Mouse (Mus musculus) testis, adult 2 months (tissue): ENCODE data around the gene Dxo. TPM values are rescaled to one million over a fixed set of nuclear protein-coding genes. Genes with fewer than 3 reads are reported as not detected.
"Not testable (repeated sequence)": the region's sequence is repeated elsewhere in the genome, so short reads cannot be mapped to it uniquely, and the experiment has no call there.

Experiments used
- H3K27ac ChIP-seq: fragments of 200-500 bp; 2 replicates; pipeline ENCODE4 v1.5.1; 2012; ENCODE audit warnings: low read depth, low read length; ENCODE audit not compliant: control insufficient read depth, insufficient read depth
- H3K27me3 ChIP-seq: fragments of 200-500 bp; 2 replicates; pipeline ENCODE4 v1.6.1; 2012; ENCODE audit warnings: mild to moderate bottlenecking, low read length, moderate library complexity; ENCODE audit not compliant: control insufficient read depth, insufficient read depth
- H3K36me3 ChIP-seq: fragments of 200-500 bp; 2 replicates; pipeline ENCODE4 v1.6.1; 2012; ENCODE audit warnings: mild to moderate bottlenecking, low read length; ENCODE audit not compliant: control insufficient read depth, insufficient read depth
- H3K4me1 ChIP-seq: fragments of 200-500 bp; 2 replicates; pipeline ENCODE4 v1.6.1; 2012; ENCODE audit warnings: low read length; ENCODE audit not compliant: control insufficient read depth, insufficient read depth
- H3K4me3 ChIP-seq: fragments of 200-500 bp; 2 replicates; pipeline ENCODE4 v1.5.1; 2012; ENCODE audit warnings: low read depth, mild to moderate bottlenecking, low read length, moderate library complexity, mixed read lengths; ENCODE audit not compliant: control insufficient read depth
- CTCF ChIP-seq: fragments of 200-500 bp; IDR thresholded peaks from 2 replicates; pipeline ENCODE4 v1.5.1; 2012; ENCODE audit warnings: low read depth, mild to moderate bottlenecking, inconsistent platforms, low read length, moderate library complexity; ENCODE audit not compliant: control insufficient read depth, insufficient read depth, insufficient replicate concordance
- POLR2A ChIP-seq: fragments of 200-500 bp; IDR thresholded peaks from 2 replicates; pipeline ENCODE4 v1.6.1; 2012; ENCODE audit warnings: low read depth, mild to moderate bottlenecking, inconsistent platforms, low read length, moderate library complexity; ENCODE audit not compliant: control insufficient read depth
- polyA plus RNA-seq: library from polyadenylated mRNA; depleted of rRNA; stranded (reverse); fragments of >200 nt; gene quantifications from 2 replicates; pipeline ENCODE4 v1.2.3, GENCODE M21; 2012

The Dxo gene
- polyA plus RNA-seq, 1 experiment, result 51.3 TPM

DNA sequence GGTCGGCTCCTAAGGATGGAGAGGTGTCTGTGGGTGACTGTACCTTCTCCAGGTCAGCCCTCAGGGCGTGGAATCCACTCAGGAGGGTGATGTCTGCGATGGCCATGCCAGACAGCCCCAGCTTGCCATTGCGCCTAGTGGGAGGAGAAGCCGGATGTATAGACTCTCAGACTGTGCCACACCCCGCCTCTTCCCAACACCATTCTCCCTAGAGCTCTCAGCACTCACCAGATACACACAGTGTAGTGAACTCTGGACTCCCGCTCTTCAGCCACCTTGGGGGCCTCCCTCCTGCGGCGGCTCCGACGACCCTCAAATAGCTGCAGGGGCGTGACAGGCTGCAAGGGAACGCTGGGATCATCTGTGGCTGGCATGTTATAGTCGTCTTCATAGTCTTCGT lies 25.5 kb upstream of the Dxo start:
- H3K4me1 ChIP-seq, result peaks cover 4% of the 10 kb centered on the region
- no peak for TF ChIP-seq POLR2A
- no peak for TF ChIP-seq CTCF
- no peak overlapping the region for H3K4me3 ChIP-seq
- no peak overlapping the region for H3K27ac ChIP-seq
- no peaks in the 10 kb centered on the region for H3K27me3 ChIP-seq
- no peaks in the 10 kb centered on the region for H3K36me3 ChIP-seq

- peak; percentile 61 for TF ChIP-seq CTCF
- H3K27me3 ChIP-seq, H3K27ac ChIP-seq, H3K4me3 ChIP-seq, H3K36me3 ChIP-seq, H3K4me1 ChIP-seq: not testable (repeated sequence)
These were observed 23.1 kb upstream of the Dxo start for GRCm38 (mm10) chr17:34813747-34814146.

DNA sequence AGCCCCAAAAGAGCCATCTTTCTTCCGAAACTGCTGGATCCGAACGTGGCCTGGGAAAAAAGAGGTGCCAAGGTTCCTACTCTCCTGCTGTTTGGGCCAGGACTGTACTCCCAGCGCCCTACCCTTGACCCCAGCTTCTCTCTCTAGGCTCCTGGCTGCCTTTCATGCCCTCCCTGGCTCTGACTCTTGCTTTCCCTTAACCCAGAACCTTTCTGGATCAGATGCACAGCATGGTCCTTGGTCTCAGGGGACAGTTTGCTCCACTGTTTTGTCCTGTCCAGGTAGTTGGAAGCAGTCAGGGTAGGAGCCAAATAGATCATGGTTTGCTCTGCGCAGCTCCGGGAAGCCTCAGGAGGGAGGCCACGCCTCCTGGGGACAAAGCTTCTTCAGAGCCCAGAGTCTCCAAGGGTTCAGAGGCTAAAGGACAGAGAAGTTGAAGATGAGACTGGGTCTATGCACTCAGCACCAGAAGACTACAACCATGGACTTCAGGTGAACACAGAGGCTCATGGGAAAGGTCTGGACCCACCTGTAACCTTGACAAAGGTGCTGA lies 21.9 kb upstream of the Dxo start:
- TF ChIP-seq POLR2A, result no peak
- TF ChIP-seq CTCF, result no peak
- H3K4me1 ChIP-seq, result peaks cover 4% of the 10 kb centered on the region
- H3K4me3 ChIP-seq, result no peak overlapping the region
- H3K36me3 ChIP-seq, result no peaks in the 10 kb centered on the region
- H3K27me3 ChIP-seq, result no peaks in the 10 kb centered on the region
- H3K27ac ChIP-seq, result no peak overlapping the region

DNA sequence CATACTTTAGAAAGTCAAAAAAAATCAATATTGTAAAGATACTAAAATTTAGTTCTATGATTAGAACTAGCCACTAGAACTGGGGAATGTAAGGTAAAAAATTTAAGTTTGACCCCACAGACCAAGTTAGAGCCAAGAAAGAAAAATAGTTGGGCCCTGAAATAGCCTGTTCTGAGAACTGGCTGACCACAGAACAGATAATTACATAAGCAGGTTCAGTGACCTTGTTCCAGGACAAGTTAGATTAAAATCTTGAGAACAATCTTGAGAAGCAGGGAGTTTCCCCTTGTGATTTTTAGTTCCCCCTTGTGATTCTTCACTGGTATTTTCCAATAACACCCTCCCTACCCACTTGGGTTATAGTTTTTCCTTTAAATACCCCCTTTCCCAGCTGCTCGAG lies 6.0 kb upstream of the Dxo start:
- H3K27ac ChIP-seq, H3K4me3 ChIP-seq, H3K4me1 ChIP-seq, H3K27me3 ChIP-seq, H3K36me3 ChIP-seq: not testable (repeated sequence)

DNA sequence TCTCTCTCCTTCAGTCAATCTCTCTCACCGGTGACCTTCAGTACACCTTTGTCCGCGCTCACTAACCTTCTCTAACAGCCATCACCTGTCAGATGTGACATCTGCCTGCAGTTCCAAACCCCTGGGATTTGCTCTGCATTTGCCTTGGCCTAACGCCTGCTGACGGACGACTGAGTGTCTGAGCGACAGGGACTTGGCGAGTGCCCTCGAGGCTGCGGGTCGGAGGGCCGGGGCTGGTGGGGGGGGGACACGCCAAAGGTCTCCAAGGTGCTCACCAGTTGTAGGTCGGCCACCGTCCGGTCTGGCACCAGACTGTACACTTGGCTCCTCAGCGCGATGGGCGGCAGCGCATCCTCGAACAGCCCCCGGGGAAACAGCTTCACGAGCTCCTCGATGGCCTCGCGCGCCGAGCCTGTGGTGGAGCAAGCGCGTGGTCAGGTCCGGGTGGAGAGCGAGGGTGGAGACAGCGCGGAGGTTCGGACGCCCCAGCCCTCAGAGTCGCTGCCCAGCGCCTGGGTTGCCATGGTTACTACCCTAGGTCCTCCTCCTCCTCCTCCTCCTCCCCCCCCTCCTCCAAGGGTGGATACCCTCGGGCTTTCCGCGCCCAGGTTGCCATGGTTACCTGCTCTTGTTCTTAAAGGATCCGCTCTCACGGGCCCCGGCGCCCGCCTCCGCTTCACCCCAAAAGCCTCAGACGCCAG lies 514 bp upstream of the Dxo start:
- no peaks in the 10 kb centered on the region for H3K27me3 ChIP-seq
- H3K4me1 ChIP-seq, result peaks cover 14% of the 10 kb centered on the region
- TF ChIP-seq CTCF, result no peak
- no peak for TF ChIP-seq POLR2A
- peaks cover 1% of the 10 kb centered on the region; the same call in 1 of the 2 replicates for H3K36me3 ChIP-seq
- peak overlapping the region; percentile 99 for H3K4me3 ChIP-seq
- H3K27ac ChIP-seq, result peak overlapping the region; percentile 82

DNA sequence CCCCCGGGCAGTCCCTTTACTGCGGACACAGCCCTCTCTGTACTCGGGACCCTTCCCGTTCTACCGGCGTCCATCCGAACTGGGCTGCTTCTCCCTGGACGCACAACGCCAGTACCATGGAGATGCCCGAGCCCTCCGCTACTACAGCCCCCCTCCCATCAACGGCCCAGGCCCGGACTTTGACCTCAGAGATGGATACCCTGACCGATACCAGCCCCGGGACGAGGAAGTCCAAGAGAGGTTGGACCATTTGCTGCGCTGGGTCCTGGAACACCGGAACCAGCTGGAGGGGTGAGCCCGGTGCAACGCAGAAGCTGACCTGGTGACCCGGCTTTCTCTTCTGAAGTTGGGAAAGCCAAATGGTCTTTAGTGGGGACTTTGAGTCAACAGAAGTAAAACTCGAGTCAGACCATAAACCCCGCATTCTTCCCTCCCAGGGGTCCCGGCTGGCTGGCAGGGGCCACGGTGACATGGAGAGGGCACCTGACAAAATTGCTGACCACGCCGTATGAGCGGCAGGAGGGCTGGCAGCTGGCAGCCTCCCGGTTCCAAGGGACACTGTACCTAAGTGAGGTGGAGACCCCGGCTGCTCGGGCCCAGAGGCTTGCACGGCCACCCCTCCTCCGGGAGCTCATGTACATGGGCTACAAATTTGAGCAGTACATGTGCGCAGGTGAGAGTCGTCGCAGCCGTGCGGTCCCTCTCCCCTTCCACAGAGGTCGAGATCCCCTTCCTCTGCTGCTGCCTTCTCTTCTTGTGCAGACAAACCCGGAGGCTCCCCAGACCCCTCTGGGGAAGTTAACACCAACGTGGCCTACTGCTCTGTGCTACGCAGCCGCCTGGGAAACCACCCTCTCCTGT lies 875 bp downstream of the Dxo start:
- Histone ChIP-seq H3K27me3 (no peaks in the 10 kb centered on the region), H3K36me3 (peaks cover 1% of the 10 kb centered on the region; the same call in 1 of the 2 replicates), H3K4me1 (peaks cover 14% of the 10 kb centered on the region), H3K4me3 (peak overlapping the region; percentile 99), H3K27ac (peak overlapping the region; percentile 86)
- TF ChIP-seq CTCF (no peak), POLR2A (no peak)

DNA sequence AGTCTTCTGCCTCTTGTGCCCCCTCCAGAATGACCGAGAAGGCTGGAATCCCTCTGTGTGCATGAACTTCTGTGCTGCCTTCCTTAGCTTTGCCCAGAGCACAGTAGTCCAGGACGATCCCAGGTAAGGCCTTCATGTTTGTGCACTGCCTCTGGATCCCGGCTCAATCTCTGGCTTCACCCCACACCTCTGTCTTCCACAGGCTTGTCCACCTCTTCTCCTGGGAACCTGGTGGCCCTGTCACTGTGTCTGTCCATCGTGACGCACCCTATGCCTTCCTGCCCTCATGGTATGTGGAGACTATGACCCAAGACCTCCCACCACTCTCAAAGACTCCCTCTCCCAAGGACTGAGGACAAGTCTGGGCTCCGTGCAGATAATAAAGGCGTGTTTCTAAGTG lies 2.0 kb downstream of the Dxo start:
- peaks cover 1% of the 10 kb centered on the region; the same call in 1 of the 2 replicates for H3K36me3 ChIP-seq
- H3K27ac ChIP-seq, result no peak overlapping the region
- no peak overlapping the region; the same call in 1 of the 2 replicates for H3K4me3 ChIP-seq
- no peaks in the 10 kb centered on the region for H3K27me3 ChIP-seq
- peaks cover 14% of the 10 kb centered on the region for H3K4me1 ChIP-seq
- TF ChIP-seq POLR2A (no peak; the same call in 1 of the 2 replicates), CTCF (no peak)
